Mouse (Mus musculus): ENCODE results near the gene Pcmt1. TPM values are rescaled to one million over a fixed set of nuclear protein-coding genes. Genes with fewer than 3 reads are reported as not detected.

Pcmt1 gene
- polyA plus RNA-seq, 1 experiment = 73.9 TPM

- Histone ChIP-seq H3K9me3 (replicated peaks; ENCODE audit: control insufficient read depth, insufficient read depth, low read length, poor library complexity, severe bottlenecking) (no peaks in the 10 kb centered on the region), H3K27ac (ENCODE audit: insufficient read depth, low read length) (no peak overlapping the region), H3K27me3 (ENCODE audit: control insufficient read depth, insufficient read depth, low read length, poor library complexity, severe bottlenecking) (no peaks in the 10 kb centered on the region), H3K9ac (ENCODE audit: low read depth, poor library complexity, severe bottlenecking) (no peak overlapping the region), H3K36me3 (ENCODE audit: control insufficient read depth, insufficient read depth, low read length, poor library complexity, severe bottlenecking) (peaks cover 20% of the 10 kb centered on the region), H3K4me3 (ENCODE audit: low read depth, low read length) (no peak overlapping the region), H3K4me1 (ENCODE audit: control insufficient read depth, insufficient read depth, low read length) (no peaks in the 10 kb centered on the region)
- TF ChIP-seq POLR2A (IDR thresholded peaks at IDR 0.05; ENCODE audit: insufficient read depth, low read length) (no peak), EP300 (IDR thresholded peaks at IDR 0.05; ENCODE audit: insufficient read depth, low read depth, low read length) (no peak), CTCF (IDR thresholded peaks at IDR 0.05; ENCODE audit: low read depth, low read length) (no peak)
Observed at GRCm38 (mm10) chr10:7710121-7710520, 29.2 kb upstream of the Pcmt1 start.

- H3K9ac ChIP-seq (ENCODE audit: low read depth, poor library complexity, severe bottlenecking) = no peak overlapping the region
- H3K9me3 ChIP-seq (replicated peaks; ENCODE audit: control insufficient read depth, insufficient read depth, low read length, poor library complexity, severe bottlenecking) = no peaks in the 10 kb centered on the region
- no peak overlapping the region for H3K27ac ChIP-seq (ENCODE audit: insufficient read depth, low read length)
- no peaks in the 10 kb centered on the region for H3K27me3 ChIP-seq (ENCODE audit: control insufficient read depth, insufficient read depth, low read length, poor library complexity, severe bottlenecking)
- no peaks in the 10 kb centered on the region for H3K4me1 ChIP-seq (ENCODE audit: control insufficient read depth, insufficient read depth, low read length)
- H3K36me3 ChIP-seq (ENCODE audit: control insufficient read depth, insufficient read depth, low read length, poor library complexity, severe bottlenecking) = peaks cover 33% of the 10 kb centered on the region
- TF ChIP-seq POLR2A (IDR thresholded peaks at IDR 0.05; ENCODE audit: insufficient read depth, low read length) = no peak
- TF ChIP-seq EP300 (IDR thresholded peaks at IDR 0.05; ENCODE audit: insufficient read depth, low read depth, low read length) = no peak
- TF ChIP-seq CTCF (IDR thresholded peaks at IDR 0.05; ENCODE audit: low read depth, low read length) = no peak
- no peak overlapping the region for H3K4me3 ChIP-seq (ENCODE audit: low read depth, low read length)
Observed at GRCm38 (mm10) chr10:7702586-7702985, 21.6 kb upstream of the Pcmt1 start.

GRCm38 (mm10) chr10:7700120-7700519 lies 19.2 kb upstream of the Pcmt1 start:
- H3K36me3 ChIP-seq (ENCODE audit: control insufficient read depth, insufficient read depth, low read length, poor library complexity, severe bottlenecking) = peaks cover 36% of the 10 kb centered on the region
- H3K9me3 ChIP-seq (replicated peaks; ENCODE audit: control insufficient read depth, insufficient read depth, low read length, poor library complexity, severe bottlenecking) = no peaks in the 10 kb centered on the region

GRCm38 (mm10) chr10:7695286-7695685 lies 14.3 kb upstream of the Pcmt1 start:
- Histone ChIP-seq H3K9me3 (replicated peaks; ENCODE audit: control insufficient read depth, insufficient read depth, low read length, poor library complexity, severe bottlenecking) (no peaks in the 10 kb centered on the region), H3K9ac (ENCODE audit: low read depth, poor library complexity, severe bottlenecking) (no peak overlapping the region), H3K36me3 (ENCODE audit: control insufficient read depth, insufficient read depth, low read length, poor library complexity, severe bottlenecking) (peaks cover 36% of the 10 kb centered on the region), H3K27ac (ENCODE audit: insufficient read depth, low read length) (no peak overlapping the region), H3K4me3 (ENCODE audit: low read depth, low read length) (no peak overlapping the region), H3K27me3 (ENCODE audit: control insufficient read depth, insufficient read depth, low read length, poor library complexity, severe bottlenecking) (no peaks in the 10 kb centered on the region), H3K4me1 (ENCODE audit: control insufficient read depth, insufficient read depth, low read length) (no peaks in the 10 kb centered on the region)
- TF ChIP-seq CTCF (IDR thresholded peaks at IDR 0.05; ENCODE audit: low read depth, low read length) (no peak), EP300 (IDR thresholded peaks at IDR 0.05; ENCODE audit: insufficient read depth, low read depth, low read length) (no peak), POLR2A (IDR thresholded peaks at IDR 0.05; ENCODE audit: insufficient read depth, low read length) (no peak)

More at GRCm38 (mm10) chr10:7700120-7700519, 19.2 kb upstream of the Pcmt1 start:
- Histone ChIP-seq H3K27me3 (ENCODE audit: control insufficient read depth, insufficient read depth, low read length, poor library complexity, severe bottlenecking) (no peaks in the 10 kb centered on the region), H3K27ac (ENCODE audit: insufficient read depth, low read length) (no peak overlapping the region), H3K9ac (ENCODE audit: low read depth, poor library complexity, severe bottlenecking) (no peak overlapping the region), H3K4me3 (ENCODE audit: low read depth, low read length) (no peak overlapping the region), H3K4me1 (ENCODE audit: control insufficient read depth, insufficient read depth, low read length) (no peaks in the 10 kb centered on the region)
- TF ChIP-seq EP300 (IDR thresholded peaks at IDR 0.05; ENCODE audit: insufficient read depth, low read depth, low read length) (no peak), POLR2A (IDR thresholded peaks at IDR 0.05; ENCODE audit: insufficient read depth, low read length) (no peak), CTCF (IDR thresholded peaks at IDR 0.05; ENCODE audit: low read depth, low read length) (no peak)

GRCm38 (mm10) chr10:7686902-7687301 lies 6.0 kb upstream of the Pcmt1 start:
- H3K4me1 ChIP-seq (ENCODE audit: control insufficient read depth, insufficient read depth, low read length) = no peaks in the 10 kb centered on the region
- no peaks in the 10 kb centered on the region for H3K27me3 ChIP-seq (ENCODE audit: control insufficient read depth, insufficient read depth, low read length, poor library complexity, severe bottlenecking)
- H3K27ac ChIP-seq (ENCODE audit: insufficient read depth, low read length) = no peak overlapping the region
- H3K9me3 ChIP-seq (replicated peaks; ENCODE audit: control insufficient read depth, insufficient read depth, low read length, poor library complexity, severe bottlenecking) = no peaks in the 10 kb centered on the region
- H3K4me3 ChIP-seq (ENCODE audit: low read depth, low read length) = no peak overlapping the region
- no peak overlapping the region for H3K9ac ChIP-seq (ENCODE audit: low read depth, poor library complexity, severe bottlenecking)
- no peak for TF ChIP-seq POLR2A (IDR thresholded peaks at IDR 0.05; ENCODE audit: insufficient read depth, low read length)
- no peak for TF ChIP-seq EP300 (IDR thresholded peaks at IDR 0.05; ENCODE audit: insufficient read depth, low read depth, low read length)
- no peak for TF ChIP-seq CTCF (IDR thresholded peaks at IDR 0.05; ENCODE audit: low read depth, low read length)
- H3K36me3 ChIP-seq (ENCODE audit: control insufficient read depth, insufficient read depth, low read length, poor library complexity, severe bottlenecking) = peaks cover 8% of the 10 kb centered on the region

- TF ChIP-seq EP300 (IDR thresholded peaks at IDR 0.05; ENCODE audit: insufficient read depth, low read depth, low read length) (no peak), CTCF (IDR thresholded peaks at IDR 0.05; ENCODE audit: low read depth, low read length) (no peak)
- H3K9ac ChIP-seq (ENCODE audit: low read depth, poor library complexity, severe bottlenecking) = 0 out of 2 replicates have a peak overlapping the region, but pooled peaks have one; percentile 99
- H3K27me3 ChIP-seq (ENCODE audit: control insufficient read depth, insufficient read depth, low read length, poor library complexity, severe bottlenecking) = no peaks in the 10 kb centered on the region
- H3K36me3 ChIP-seq (ENCODE audit: control insufficient read depth, insufficient read depth, low read length, poor library complexity, severe bottlenecking) = peaks cover 22% of the 10 kb centered on the region
- no peak overlapping the region for H3K4me3 ChIP-seq (ENCODE audit: low read depth, low read length)
- H3K27ac ChIP-seq (ENCODE audit: insufficient read depth, low read length) = no peak overlapping the region
- no peaks in the 10 kb centered on the region for H3K9me3 ChIP-seq (replicated peaks; ENCODE audit: control insufficient read depth, insufficient read depth, low read length, poor library complexity, severe bottlenecking)
- no peaks in the 10 kb centered on the region for H3K4me1 ChIP-seq (ENCODE audit: control insufficient read depth, insufficient read depth, low read length)
Observed at GRCm38 (mm10) chr10:7682249-7682648, 1.3 kb upstream of the Pcmt1 start.
